Mouse (Mus musculus) embryo, embryonic 10 days (tissue): ENCODE data around the gene Map2k2.
"Not testable (repeated sequence)": the region's sequence is repeated elsewhere in the genome, so short reads cannot be mapped to it uniquely, and the experiment has no call there.

Experiments
- DNase-seq: peaks from one replicate; pipeline ENCODE4 v3.0.0-alpha.2; 2015; ENCODE audit warnings: low spot score

Gene Map2k2

GRCm38 (mm10) chr10:81142551-81142981 is 36.9 kb downstream of the Map2k2 start:
- DNase-seq, result no peak

GRCm38 (mm10) chr10:81143157-81143633 is 37.5 kb downstream of the Map2k2 start:
- DNase-seq, result no peak

- DNase-seq, result no peak
Observed at GRCm38 (mm10) chr10:81143845-81144437, 38.2 kb downstream of the Map2k2 start.

GRCm38 (mm10) chr10:81144667-81145066 is 39.0 kb downstream of the Map2k2 start:
- DNase-seq, result no peak

- no peak for DNase-seq
Observed at GRCm38 (mm10) chr10:81145307-81145706, 39.6 kb downstream of the Map2k2 start.

GRCm38 (mm10) chr10:81145778-81146177 is 40.1 kb downstream of the Map2k2 start:
- DNase-seq, result no peak

- DNase-seq, result no peak
Observed at GRCm38 (mm10) chr10:81146296-81146695, 40.6 kb downstream of the Map2k2 start.

- no peak for DNase-seq
Observed at GRCm38 (mm10) chr10:81151261-81151660, 45.5 kb downstream of the Map2k2 start.

- peak; percentile 54 for DNase-seq
Observed at GRCm38 (mm10) chr10:81152609-81153008, 46.9 kb downstream of the Map2k2 start.

- DNase-seq, result no peak
Observed at GRCm38 (mm10) chr10:81154313-81154712, 48.6 kb downstream of the Map2k2 start.

GRCm38 (mm10) chr10:81154736-81155135 is 49.0 kb downstream of the Map2k2 start:
- no peak for DNase-seq

GRCm38 (mm10) chr10:81161602-81162317 is 56.0 kb downstream of the Map2k2 start:
- no peak for DNase-seq

GRCm38 (mm10) chr10:81162318-81162652 is 56.6 kb downstream of the Map2k2 start:
- no peak for DNase-seq

- DNase-seq, result no peak
Observed at GRCm38 (mm10) chr10:81165118-81165517, 59.4 kb downstream of the Map2k2 start.

- peak; percentile 99 for DNase-seq
Observed at GRCm38 (mm10) chr10:81167200-81168086, 61.7 kb downstream of the Map2k2 start, which contains the start of gene Pias4. TSS of gene Pias4 (minus strand) at chr10:81167923.

GRCm38 (mm10) chr10:81168087-81168431 is 62.3 kb downstream of the Map2k2 start:
- no peak for DNase-seq

- peak; percentile 92 for DNase-seq
Observed at GRCm38 (mm10) chr10:81168521-81169244, 63.0 kb downstream of the Map2k2 start.

GRCm38 (mm10) chr10:81169411-81169900 is 63.7 kb downstream of the Map2k2 start:
- not testable (repeated sequence) for DNase-seq

GRCm38 (mm10) chr10:81173132-81173531 is 67.4 kb downstream of the Map2k2 start:
- DNase-seq, result peak; percentile 93

- peak; percentile 98 for DNase-seq
Observed at GRCm38 (mm10) chr10:81174617-81175344, 69.1 kb downstream of the Map2k2 start.

- DNase-seq, result not testable (repeated sequence)
Observed at GRCm38 (mm10) chr10:81175345-81175701, 69.6 kb downstream of the Map2k2 start.
